Mouse (Mus musculus): ENCODE measurements at regions not wholly inside any gene's neighbourhood (a gene's known extent, or its start where the extent isn't known, plus 50 kb on each side); places are given as distances from the start of the nearest gene placed in this dataset.

GRCm38 (mm10) chr3:52608086-52608426 is 339.9 kb downstream of the Foxo1 start:
- TF ChIP-seq POLR2A (IDR thresholded peaks at IDR 0.05; ENCODE audit: borderline replicate concordance, extremely low read depth, insufficient read depth, insufficient read length, poor library complexity, severe bottlenecking) (no peak), CTCF (IDR thresholded peaks at IDR 0.05; ENCODE audit: borderline replicate concordance, extremely low read depth, insufficient read depth, insufficient read length) (no peak)
- DNase-seq (ENCODE audit: low read depth), result no peak

- no peak for DNase-seq (ENCODE audit: low read depth)
- TF ChIP-seq POLR2A (IDR thresholded peaks at IDR 0.05; ENCODE audit: borderline replicate concordance, extremely low read depth, insufficient read depth, insufficient read length, poor library complexity, severe bottlenecking), result no peak
- no peak for TF ChIP-seq CTCF (IDR thresholded peaks at IDR 0.05; ENCODE audit: borderline replicate concordance, extremely low read depth, insufficient read depth, insufficient read length)
Measured at GRCm38 (mm10) chr3:52607379-52608085, 339.4 kb downstream of the Foxo1 start.

GRCm38 (mm10) chr3:52605261-52605771 is 337.2 kb downstream of the Foxo1 start:
- peak; percentile 88 for DNase-seq (ENCODE audit: low read depth)
- TF ChIP-seq POLR2A (IDR thresholded peaks at IDR 0.05; ENCODE audit: borderline replicate concordance, extremely low read depth, insufficient read depth, insufficient read length, poor library complexity, severe bottlenecking) (no peak), CTCF (IDR thresholded peaks at IDR 0.05; ENCODE audit: borderline replicate concordance, extremely low read depth, insufficient read depth, insufficient read length) (no peak)

- no peak for TF ChIP-seq POLR2A (IDR thresholded peaks at IDR 0.05; ENCODE audit: borderline replicate concordance, extremely low read depth, insufficient read depth, insufficient read length, poor library complexity, severe bottlenecking)
- TF ChIP-seq CTCF (IDR thresholded peaks at IDR 0.05; ENCODE audit: borderline replicate concordance, extremely low read depth, insufficient read depth, insufficient read length), result no peak
- peak; percentile 35 for DNase-seq (ENCODE audit: low read depth)
Measured at GRCm38 (mm10) chr3:52603244-52603704, 335.1 kb downstream of the Foxo1 start.

- TF ChIP-seq POLR2A (IDR thresholded peaks at IDR 0.05; ENCODE audit: borderline replicate concordance, extremely low read depth, insufficient read depth, insufficient read length, poor library complexity, severe bottlenecking), result no peak
- TF ChIP-seq CTCF (IDR thresholded peaks at IDR 0.05; ENCODE audit: borderline replicate concordance, extremely low read depth, insufficient read depth, insufficient read length), result no peak
- DNase-seq (ENCODE audit: low read depth), result peak; percentile 60
Measured at GRCm38 (mm10) chr3:52601011-52601745, 333.0 kb downstream of the Foxo1 start.

GRCm38 (mm10) chr3:52600581-52600980 is 332.4 kb downstream of the Foxo1 start:
- no peak for DNase-seq (ENCODE audit: low read depth)
- TF ChIP-seq POLR2A (IDR thresholded peaks at IDR 0.05; ENCODE audit: borderline replicate concordance, extremely low read depth, insufficient read depth, insufficient read length, poor library complexity, severe bottlenecking) (no peak), CTCF (IDR thresholded peaks at IDR 0.05; ENCODE audit: borderline replicate concordance, extremely low read depth, insufficient read depth, insufficient read length) (no peak)

GRCm38 (mm10) chr3:52600146-52600545 is 332.0 kb downstream of the Foxo1 start:
- TF ChIP-seq CTCF (IDR thresholded peaks at IDR 0.05; ENCODE audit: borderline replicate concordance, extremely low read depth, insufficient read depth, insufficient read length) (no peak), POLR2A (IDR thresholded peaks at IDR 0.05; ENCODE audit: borderline replicate concordance, extremely low read depth, insufficient read depth, insufficient read length, poor library complexity, severe bottlenecking) (no peak)
- DNase-seq (ENCODE audit: low read depth), result no peak

- TF ChIP-seq POLR2A (IDR thresholded peaks at IDR 0.05; ENCODE audit: borderline replicate concordance, extremely low read depth, insufficient read depth, insufficient read length, poor library complexity, severe bottlenecking) (no peak), CTCF (IDR thresholded peaks at IDR 0.05; ENCODE audit: borderline replicate concordance, extremely low read depth, insufficient read depth, insufficient read length) (no peak)
- no peak for DNase-seq (ENCODE audit: low read depth)
Measured at GRCm38 (mm10) chr3:52586418-52586817, 318.3 kb downstream of the Foxo1 start.

GRCm38 (mm10) chr3:52579917-52580316 is 311.8 kb downstream of the Foxo1 start:
- no peak for DNase-seq (ENCODE audit: low read depth)
- TF ChIP-seq POLR2A (IDR thresholded peaks at IDR 0.05; ENCODE audit: borderline replicate concordance, extremely low read depth, insufficient read depth, insufficient read length, poor library complexity, severe bottlenecking) (no peak), CTCF (IDR thresholded peaks at IDR 0.05; ENCODE audit: borderline replicate concordance, extremely low read depth, insufficient read depth, insufficient read length) (no peak)

- no peak for TF ChIP-seq POLR2A (IDR thresholded peaks at IDR 0.05; ENCODE audit: borderline replicate concordance, extremely low read depth, insufficient read depth, insufficient read length, poor library complexity, severe bottlenecking)
- TF ChIP-seq CTCF (IDR thresholded peaks at IDR 0.05; ENCODE audit: borderline replicate concordance, extremely low read depth, insufficient read depth, insufficient read length), result no peak
- DNase-seq (ENCODE audit: low read depth), result peak; percentile 42
Measured at GRCm38 (mm10) chr3:52579096-52579495, 311.0 kb downstream of the Foxo1 start.

GRCm38 (mm10) chr3:52576703-52577244 is 308.6 kb downstream of the Foxo1 start:
- no peak for DNase-seq (ENCODE audit: low read depth)
- TF ChIP-seq POLR2A (IDR thresholded peaks at IDR 0.05; ENCODE audit: borderline replicate concordance, extremely low read depth, insufficient read depth, insufficient read length, poor library complexity, severe bottlenecking), result no peak
- TF ChIP-seq CTCF (IDR thresholded peaks at IDR 0.05; ENCODE audit: borderline replicate concordance, extremely low read depth, insufficient read depth, insufficient read length), result no peak
